In the genomic region with DNA sequence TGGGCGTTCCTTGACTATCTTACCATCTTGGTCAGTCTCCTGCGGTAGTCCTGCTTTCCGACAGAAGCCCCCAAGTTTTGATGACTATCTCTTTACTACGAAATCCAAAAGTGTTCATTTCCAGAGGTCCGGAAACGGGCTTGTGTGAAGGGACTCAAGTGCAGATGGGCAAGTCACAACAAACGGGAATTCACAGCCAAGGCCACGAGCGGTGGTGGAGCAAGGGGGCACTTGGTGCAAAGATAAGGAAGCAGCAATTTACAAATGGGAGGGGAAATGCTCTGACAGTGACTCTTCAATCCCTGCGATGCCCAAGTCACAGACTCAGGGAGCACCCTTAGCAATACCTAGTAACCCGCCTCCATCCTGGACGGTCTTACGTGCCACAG, we compare ENCODE assay signal across 8 mouse cellular contexts. TPM values are rescaled to one million over a fixed set of nuclear protein-coding genes. Genes with fewer than 3 reads are reported as not detected.
DNase-seq lines count a peak whose midpoint lies in the region; ATAC-seq and TF ChIP-seq lines count a peak whose summit lies in the region.

No protein-coding gene starts in this region.

- peaks cover 31% of the 10 kb centered on the region for H3K36me3 ChIP-seq in heart, embryonic 10.5 days
- H3K36me3 ChIP-seq in CH12.LX (replicated peaks in 1 of 2; ENCODE audit: control insufficient read depth in 1 of 2, insufficient read depth in 1 of 2, low read length in 1 of 2), result peaks cover 21 to 30% of the 10 kb centered on the region in 2 experiments
- peaks cover 18% of the 10 kb centered on the region for H3K36me3 ChIP-seq in forebrain, embryonic 14.5 days (ENCODE audit: control insufficient read depth, insufficient read depth, low read length)
- peaks cover 3% of the 10 kb centered on the region; the same call in 1 of the 2 replicates for H3K36me3 ChIP-seq in liver, embryonic 16.5 days (ENCODE audit: control insufficient read depth, insufficient read depth)

- peak overlapping the region; percentile 81 for H3K9ac ChIP-seq in CH12.LX (ENCODE audit: insufficient read depth, low read depth)
- H3K9ac ChIP-seq in forebrain, embryonic 14.5 days (ENCODE audit: low read length), result peak overlapping the region; percentile 56
- H3K9ac ChIP-seq in liver, embryonic 16.5 days (ENCODE audit: low read depth, low read length), result peak overlapping the region; percentile 65

- peak overlapping the region; percentile 64 for H3K4me2 ChIP-seq in CH12.LX (ENCODE audit: insufficient read depth, low read depth, poor library complexity, severe bottlenecking)
- H3K4me2 ChIP-seq in forebrain, embryonic 14.5 days (ENCODE audit: low read length), result peak overlapping the region; percentile 71
- peak overlapping the region; percentile 91 for H3K4me2 ChIP-seq in liver, embryonic 16.5 days (ENCODE audit: low read depth, low read length)

- dilution Hi-C loops in CH12.LX (cut with MboI; ENCODE audit: extremely low pct_ligation_motif_present, extremely low pct_unique_long_range_greater_than_20kb, low sequenced_read_pairs), result no loop called here

- H3K4me1 ChIP-seq in heart, embryonic 10.5 days, result peaks cover 63% of the 10 kb centered on the region
- peaks cover 17 to 51% of the 10 kb centered on the region in 2 experiments for H3K4me1 ChIP-seq in CH12.LX (ENCODE audit: control insufficient read depth in 1 of 2, insufficient read depth in 2 of 2)
- H3K4me1 ChIP-seq in forebrain, embryonic 14.5 days (ENCODE audit: control insufficient read depth, insufficient read depth, low read length), result peaks cover 33% of the 10 kb centered on the region
- H3K4me1 ChIP-seq in liver, embryonic 16.5 days (ENCODE audit: control insufficient read depth, low read depth, low read length), result peaks cover 20% of the 10 kb centered on the region

- H3K27me3 ChIP-seq in heart, embryonic 10.5 days (ENCODE audit: insufficient read depth, poor library complexity, severe bottlenecking), result 0 out of 2 replicates have a peak, but pooled peaks cover 7% of the 10 kb centered on the region
- peaks cover 3% of the 10 kb centered on the region for H3K27me3 ChIP-seq in CH12.LX (replicated peaks)
- no peaks in the 10 kb centered on the region for H3K27me3 ChIP-seq in forebrain, embryonic 14.5 days (replicated peaks; ENCODE audit: control insufficient read depth, insufficient read depth, low read length)
- H3K27me3 ChIP-seq in liver, embryonic 16.5 days (ENCODE audit: control insufficient read depth, insufficient read depth, low read depth, low read length), result peaks cover 26% of the 10 kb centered on the region

- no peak for DNase-seq in heart, embryonic 10.5 days (ENCODE audit: low spot score)
- no peak for DNase-seq in heart, postnatal 14 days
- no peak for DNase-seq in CH12.LX (ENCODE audit: extremely low read depth)
- no peak for DNase-seq in forebrain, embryonic 14.5 days (ENCODE audit: low spot score)
- no peak for DNase-seq in frontal cortex, postnatal 36 days (ENCODE audit: low spot score in 2 of 2)
- DNase-seq in urinary bladder, postnatal 36 days (ENCODE audit: low spot score in 2 of 2), result no peak
- no peak for DNase-seq in kidney, adult 9 months

- WGBS in heart, embryonic 10.5 days, result 8% methylated on average over 13 of the region's 13 CpGs
- 16% methylated on average over 13 of the region's 13 CpGs for WGBS in forebrain, embryonic 14.5 days
- WGBS in liver, embryonic 16.5 days (ENCODE audit: insufficient replicate concordance), result 8% methylated on average over 13 of the region's 13 CpGs

- no peak for TF ChIP-seq CTCF in CH12.LX (conservative IDR thresholded peaks at IDR 0.05 in 1 of 2, IDR thresholded peaks at IDR 0.05 in 1 of 2; ENCODE audit: low read depth in 2 of 2, low read length in 2 of 2)

- in situ Hi-C loops in CH12.LX (cut with MboI; ENCODE audit: low pct_ligation_motif_present, low pct_unique_long_range_greater_than_20kb, low sequenced_read_pairs), result no loop called here

- TF ChIP-seq RAD21 in CH12.LX (IDR thresholded peaks at IDR 0.05; ENCODE audit: low read depth, low read length), result no peak

- H3K9me3 ChIP-seq in heart, embryonic 10.5 days, result no peaks in the 10 kb centered on the region
- H3K9me3 ChIP-seq in CH12.LX (replicated peaks; ENCODE audit: low read length), result no peaks in the 10 kb centered on the region
- no peaks in the 10 kb centered on the region for H3K9me3 ChIP-seq in forebrain, embryonic 14.5 days (replicated peaks; ENCODE audit: control insufficient read depth, low read length)
- no peaks in the 10 kb centered on the region for H3K9me3 ChIP-seq in liver, embryonic 16.5 days (replicated peaks; ENCODE audit: control insufficient read depth, low read length)

- TF ChIP-seq EP300 in CH12.LX (IDR thresholded peaks at IDR 0.05; ENCODE audit: low read length), result no peak

- intact Hi-C loops in heart, postnatal 14 days (cut with DNase I), result no loop called here

- no peak for TF ChIP-seq POLR2A in CH12.LX (IDR thresholded peaks at IDR 0.05; ENCODE audit: low read depth, low read length)

- ATAC-seq in forebrain, embryonic 14.5 days, result no peak; the same call in 1 of the 2 replicates
- peak; percentile 11; the same call in 1 of the 2 replicates for ATAC-seq in liver, embryonic 16.5 days (ENCODE audit: low read depth)

- peak overlapping the region; percentile 98 for H3K27ac ChIP-seq in heart, embryonic 10.5 days
- peak overlapping the region; percentile 40 for H3K27ac ChIP-seq in CH12.LX (ENCODE audit: insufficient read depth, low read depth)
- peak overlapping the region; percentile 78 for H3K27ac ChIP-seq in forebrain, embryonic 14.5 days (ENCODE audit: low read depth, low read length)
- peak overlapping the region; percentile 86 for H3K27ac ChIP-seq in liver, embryonic 16.5 days (ENCODE audit: low read length)

- H3K79me2 ChIP-seq in CH12.LX (replicated peaks; ENCODE audit: control insufficient read depth, extremely low read depth, insufficient read depth, poor library complexity, severe bottlenecking), result peaks cover 20% of the 10 kb centered on the region

- peak overlapping the region; percentile 89 for H3K4me3 ChIP-seq in heart, embryonic 10.5 days
- H3K4me3 ChIP-seq in CH12.LX (replicated peaks in 1 of 3; ENCODE audit: low read depth in 2 of 3, low read length in 2 of 3, poor library complexity in 1 of 3), result peak overlapping the region; percentile 57 to 72 (median 63)
- peak overlapping the region; percentile 73 for H3K4me3 ChIP-seq in forebrain, embryonic 14.5 days (ENCODE audit: low read depth, low read length)
- H3K4me3 ChIP-seq in liver, embryonic 16.5 days (ENCODE audit: low read depth, low read length), result peak overlapping the region; percentile 71

TF ChIP-seq in CH12.LX, 34 proteins besides CTCF, POLR2A, EP300 and RAD21 (continues in another document):
- 0 out of 2 replicates have a peak, but pooled peaks have one; percentile 35 for TF ChIP-seq ETS1 (conservative IDR thresholded peaks at IDR 0.05; ENCODE audit: low read depth, low read length)
- TF ChIP-seq KAT2A (IDR thresholded peaks at IDR 0.05; ENCODE audit: insufficient replicate concordance, low read length), result no peak
- TF ChIP-seq CHD2 (IDR thresholded peaks at IDR 0.05; ENCODE audit: low read length), result no peak; the same call in 1 of the 2 replicates
- TF ChIP-seq MYC (IDR thresholded peaks at IDR 0.05; ENCODE audit: low read depth, low read length), result peak; percentile 45
- TF ChIP-seq NRF1 (IDR thresholded peaks at IDR 0.05; ENCODE audit: low read depth, low read length), result no peak
- no peak for TF ChIP-seq PAX5 (IDR thresholded peaks at IDR 0.05; ENCODE audit: low read length)

RNA-seq across cellular contexts. Expression of a gene that starts 2.8 kb away (rescaled TPM):
- 2.6 and 2.8 TPM in 2 replicates for polyA plus RNA-seq in heart, embryonic 10.5 days (2016; fragmentation: Nextera tagmentation; extraction: Ambion mirVana)
- total RNA-seq in heart, postnatal 14 days (2021), result 1 to 10 TPM; 2.9 to 3.6 TPM
- 0.13 and 0.25 TPM in 2 replicates for total RNA-seq in CH12.LX (2012; rRNA removed)
- total RNA-seq in CH12.LX (2014; rRNA removed), result 0.04 and 0.08 TPM in 2 replicates
- polyA plus RNA-seq in CH12.LX (2012; ENCODE audit: insufficient read length, low read depth), result 0.09 and 0.19 TPM in 2 replicates
- polyA plus RNA-seq in forebrain, embryonic 14.5 days (2014; fragmentation: Nextera tagmentation; extraction: Ambion mirVana), result 2.5 and 3.9 TPM in 2 replicates
- polyA plus RNA-seq in liver, embryonic 16.5 days (2015; fragmentation: Nextera tagmentation; extraction: Ambion mirVana), result 0.48 and 0.64 TPM in 2 replicates

RNA-seq across cellular contexts. Expression of a gene that starts 3.7 kb away (rescaled TPM):
- 390 and 470 TPM in 2 replicates for polyA plus RNA-seq in heart, embryonic 10.5 days (2016; fragmentation: Nextera tagmentation; extraction: Ambion mirVana)
- 1,000 to 10,000 TPM; 1,236 to 1,272 TPM for total RNA-seq in heart, postnatal 14 days (2021)
- 244 and 265 TPM in 2 replicates for total RNA-seq in CH12.LX (2012; rRNA removed)
- 239 and 242 TPM in 2 replicates for total RNA-seq in CH12.LX (2014; rRNA removed)
- polyA plus RNA-seq in CH12.LX (2012; ENCODE audit: insufficient read length, low read depth), result 242 and 264 TPM in 2 replicates
- polyA plus RNA-seq in forebrain, embryonic 14.5 days (2014; fragmentation: Nextera tagmentation; extraction: Ambion mirVana), result 244 and 260 TPM in 2 replicates
- 138 and 143 TPM in 2 replicates for polyA plus RNA-seq in liver, embryonic 16.5 days (2015; fragmentation: Nextera tagmentation; extraction: Ambion mirVana)

RNA-seq across cellular contexts. Expression of a gene that starts 13.3 kb away (rescaled TPM):
- polyA plus RNA-seq in heart, embryonic 10.5 days (2016; fragmentation: Nextera tagmentation; extraction: Ambion mirVana), result 4.9 and 12.1 TPM in 2 replicates
- total RNA-seq in heart, postnatal 14 days (2021), result 10 to 100 TPM; 10.2 to 11.6 TPM
- total RNA-seq in CH12.LX (2012; rRNA removed) (10.1 and 13.6 TPM in 2 replicates), CH12.LX (2014; rRNA removed) (22.7 and 31.3 TPM in 2 replicates)
- 35.6 and 51.2 TPM in 2 replicates for polyA plus RNA-seq in CH12.LX (2012; ENCODE audit: insufficient read length, low read depth)
- 25.1 and 31.5 TPM in 2 replicates for polyA plus RNA-seq in forebrain, embryonic 14.5 days (2014; fragmentation: Nextera tagmentation; extraction: Ambion mirVana)
- 111 and 128 TPM in 2 replicates for polyA plus RNA-seq in liver, embryonic 16.5 days (2015; fragmentation: Nextera tagmentation; extraction: Ambion mirVana)

RNA-seq across cellular contexts. Expression of a gene that starts 22.6 kb away (rescaled TPM):
- polyA plus RNA-seq in heart, embryonic 10.5 days (2016; fragmentation: Nextera tagmentation; extraction: Ambion mirVana), result 16.2 and 315 TPM in 2 replicates
- total RNA-seq in heart, postnatal 14 days (2021), result 1 to 10 TPM; 1.6 to 4.0 TPM
- total RNA-seq in CH12.LX (2012; rRNA removed) (5.3 and 6.2 TPM in 2 replicates), CH12.LX (2014; rRNA removed) (3.0 and 3.7 TPM in 2 replicates)
- 3.1 and 4.9 TPM in 2 replicates for polyA plus RNA-seq in CH12.LX (2012; ENCODE audit: insufficient read length, low read depth)
- 0.88 and 1.9 TPM in 2 replicates for polyA plus RNA-seq in forebrain, embryonic 14.5 days (2014; fragmentation: Nextera tagmentation; extraction: Ambion mirVana)
- polyA plus RNA-seq in liver, embryonic 16.5 days (2015; fragmentation: Nextera tagmentation; extraction: Ambion mirVana), result 8,709 and 8,864 TPM in 2 replicates

RNA-seq across cellular contexts. Expression of a gene that starts 22.7 kb away (rescaled TPM):
- 53.3 and 62.4 TPM in 2 replicates for polyA plus RNA-seq in heart, embryonic 10.5 days (2016; fragmentation: Nextera tagmentation; extraction: Ambion mirVana)
- total RNA-seq in heart, postnatal 14 days (2021), result 10 to 100 TPM; 19.5 to 25.7 TPM
- total RNA-seq in CH12.LX (2012; rRNA removed), result 27.4 and 27.8 TPM in 2 replicates
- total RNA-seq in CH12.LX (2014; rRNA removed), result 18.3 and 19.3 TPM in 2 replicates
- polyA plus RNA-seq in CH12.LX (2012; ENCODE audit: insufficient read length, low read depth), result 23.1 TPM in 2 replicates
- 74.9 and 94.2 TPM in 2 replicates for polyA plus RNA-seq in forebrain, embryonic 14.5 days (2014; fragmentation: Nextera tagmentation; extraction: Ambion mirVana)
- polyA plus RNA-seq in liver, embryonic 16.5 days (2015; fragmentation: Nextera tagmentation; extraction: Ambion mirVana), result 22.6 and 23.2 TPM in 2 replicates

Comparison
In these comparisons a context has a peak if more than half of its experiments do, and no peak if none do; other contexts are left out.
1. H3K27ac ChIP-seq: peak in every context shown above with its lines; median percentile 98 in heart, embryonic 10.5 days; 86 in liver, embryonic 16.5 days; 78 in forebrain, embryonic 14.5 days; 40 in CH12.LX.